Mouse (Mus musculus) hindbrain, embryonic 15.5 days (tissue): ENCODE data around the gene Wasf1. TPM values are rescaled to one million over a fixed set of nuclear protein-coding genes. Genes with fewer than 3 reads are reported as not detected.

Experiments used
- ATAC-seq: fragments of 200-750 bp; cut with Nextera tagmentation; 2 replicates; pipeline ENCODE4 v1.8.0; 2017; ENCODE audit warnings: low read depth, moderate number of reproducible peaks, moderate TSS enrichment; ENCODE audit not compliant: low FRiP score
- H3K27ac ChIP-seq: fragments of 300-500 bp; sonication (generic); replicated peaks from 2 replicates; pipeline ENCODE4 v1.5.1; 2015; ENCODE audit warnings: mild to moderate bottlenecking, inconsistent platforms
- H3K27me3 ChIP-seq: fragments of 300-500 bp; sonication (generic); 2 replicates; pipeline ENCODE4 v1.6.1; 2015; ENCODE audit warnings: control low read depth, inconsistent platforms
- H3K36me3 ChIP-seq: fragments of 300-500 bp; sonication (generic); 2 replicates; pipeline ENCODE4 v1.6.1; 2015; ENCODE audit warnings: control low read depth, inconsistent platforms
- H3K4me1 ChIP-seq: fragments of 300-500 bp; sonication (generic); replicated peaks from 2 replicates; pipeline ENCODE4 v1.6.1; 2015; ENCODE audit warnings: control low read depth, inconsistent platforms
- H3K4me2 ChIP-seq: fragments of 300-500 bp; sonication (generic); 2 replicates; pipeline ENCODE4 v1.6.1; 2015; ENCODE audit warnings: moderate library complexity, mild to moderate bottlenecking, inconsistent platforms
- H3K4me3 ChIP-seq: fragments of 300-500 bp; sonication (generic); 2 replicates; pipeline ENCODE4 v1.5.1; 2015; ENCODE audit warnings: mild to moderate bottlenecking, inconsistent platforms
- H3K9ac ChIP-seq: fragments of 300-500 bp; sonication (generic); 2 replicates; pipeline ENCODE4 v1.6.1; 2015; ENCODE audit warnings: inconsistent platforms
- H3K9me3 ChIP-seq: fragments of 300-500 bp; sonication (generic); 2 replicates; pipeline ENCODE4 v1.6.1; 2016; ENCODE audit warnings: control low read depth, inconsistent platforms
- WGBS: fragments of 180-500 bp; shearing (Covaris S2); methylation state at CpG from one replicate; pipeline ENCODE4 v1.1.7; 2015; 5-methylcytosine and 5-hydroxymethylcytosine counted together
- polyA plus RNA-seq: library from polyadenylated mRNA; unstranded; fragments of >200 nt; fragmentation: Nextera tagmentation; extraction: Ambion mirVana; gene quantifications from 2 replicates; pipeline ENCODE4 v1.2.1, GENCODE M21; 2015

Gene Wasf1
- polyA plus RNA-seq, 1 experiment from 2014 or later, result 122 TPM

GRCm38 (mm10) chr10:40896656-40897055 lies 13.4 kb downstream of the Wasf1 start:
- 0 out of 2 replicates have a peak overlapping the region, but pooled peaks have one; percentile 14 for H3K27ac ChIP-seq

GRCm38 (mm10) chr10:40901786-40902185 lies 18.5 kb downstream of the Wasf1 start:
- no peaks in the 10 kb centered on the region for H3K27me3 ChIP-seq
- no peak overlapping the region for H3K9ac ChIP-seq
- no peak overlapping the region for H3K4me2 ChIP-seq
- H3K36me3 ChIP-seq, result no peaks in the 10 kb centered on the region
- no peak for ATAC-seq
- peaks cover 11% of the 10 kb centered on the region for H3K4me1 ChIP-seq
- H3K27ac ChIP-seq, result no peak overlapping the region
- WGBS, result 51% methylated on average over 4 of the region's 4 CpGs
- no peaks in the 10 kb centered on the region for H3K9me3 ChIP-seq
- H3K4me3 ChIP-seq, result no peak overlapping the region

More at GRCm38 (mm10) chr10:40896656-40897055, 13.4 kb downstream of the Wasf1 start:
- 0 out of 2 replicates have a peak overlapping the region, but pooled peaks have one; percentile 15 for H3K4me2 ChIP-seq
- peaks cover 11% of the 10 kb centered on the region for H3K4me1 ChIP-seq
- H3K9ac ChIP-seq, result no peak overlapping the region
- H3K36me3 ChIP-seq, result no peaks in the 10 kb centered on the region
- H3K27me3 ChIP-seq, result no peaks in the 10 kb centered on the region
- ATAC-seq, result peak; percentile 23; the same call in 1 of the 2 replicates
- no peak overlapping the region for H3K4me3 ChIP-seq
- WGBS, result 31% methylated on average over 5 of the region's 5 CpGs
- H3K9me3 ChIP-seq, result no peaks in the 10 kb centered on the region

- Histone ChIP-seq H3K4me1 (peaks cover 9% of the 10 kb centered on the region), H3K4me2 (no peak overlapping the region), H3K4me3 (no peak overlapping the region), H3K27me3 (no peaks in the 10 kb centered on the region), H3K27ac (no peak overlapping the region), H3K36me3 (no peaks in the 10 kb centered on the region), H3K9ac (no peak overlapping the region), H3K9me3 (no peaks in the 10 kb centered on the region)
- ATAC-seq, result no peak
- 71% methylated on average over 1 of the region's 1 CpGs for WGBS
Observed at GRCm38 (mm10) chr10:40906131-40906530, 22.9 kb downstream of the Wasf1 start.

- WGBS, result 68% methylated on average over 7 of the region's 7 CpGs
- no peak overlapping the region for H3K4me2 ChIP-seq
- H3K27ac ChIP-seq, result no peak overlapping the region
- no peak overlapping the region for H3K9ac ChIP-seq
- H3K9me3 ChIP-seq, result no peaks in the 10 kb centered on the region
- H3K4me3 ChIP-seq, result no peak overlapping the region
- ATAC-seq, result no peak
- no peaks in the 10 kb centered on the region for H3K27me3 ChIP-seq
- H3K36me3 ChIP-seq, result no peaks in the 10 kb centered on the region
- H3K4me1 ChIP-seq, result peaks cover 7% of the 10 kb centered on the region
Observed at GRCm38 (mm10) chr10:40906802-40907201, 23.5 kb downstream of the Wasf1 start.

- Histone ChIP-seq H3K4me2 (no peak overlapping the region), H3K27ac (no peak overlapping the region), H3K4me1 (peaks cover 6% of the 10 kb centered on the region), H3K4me3 (no peak overlapping the region), H3K27me3 (no peaks in the 10 kb centered on the region), H3K9me3 (no peaks in the 10 kb centered on the region), H3K9ac (no peak overlapping the region), H3K36me3 (no peaks in the 10 kb centered on the region)
- WGBS, result 47% methylated on average over 2 of the region's 2 CpGs
- ATAC-seq, result no peak
Observed at GRCm38 (mm10) chr10:40908580-40908979, 25.3 kb downstream of the Wasf1 start.

GRCm38 (mm10) chr10:40910811-40911210 lies 27.5 kb downstream of the Wasf1 start:
- no peaks in the 10 kb centered on the region for H3K36me3 ChIP-seq
- H3K9ac ChIP-seq, result no peak overlapping the region
- H3K27me3 ChIP-seq, result no peaks in the 10 kb centered on the region
- no peak for ATAC-seq
- WGBS, result 54% methylated on average over 2 of the region's 2 CpGs
- H3K4me3 ChIP-seq, result no peak overlapping the region
- no peak overlapping the region for H3K27ac ChIP-seq
- no peaks in the 10 kb centered on the region for H3K9me3 ChIP-seq
- no peak overlapping the region for H3K4me2 ChIP-seq
- H3K4me1 ChIP-seq, result peaks cover 6% of the 10 kb centered on the region

GRCm38 (mm10) chr10:40915240-40915639 lies 32.0 kb downstream of the Wasf1 start:
- H3K27ac ChIP-seq, result no peak overlapping the region
- H3K27me3 ChIP-seq, result no peaks in the 10 kb centered on the region
- WGBS, result 73% methylated on average over 2 of the region's 2 CpGs
- peaks cover 10% of the 10 kb centered on the region; the same call in 1 of the 2 replicates for H3K4me1 ChIP-seq
- no peak overlapping the region for H3K4me2 ChIP-seq
- H3K9me3 ChIP-seq, result no peaks in the 10 kb centered on the region
- H3K36me3 ChIP-seq, result no peaks in the 10 kb centered on the region
- ATAC-seq, result no peak
- no peak overlapping the region for H3K9ac ChIP-seq
- no peak overlapping the region for H3K4me3 ChIP-seq

- H3K4me3 ChIP-seq, result no peak overlapping the region
- no peak for ATAC-seq
- H3K27ac ChIP-seq, result no peak overlapping the region
- no peak overlapping the region for H3K9ac ChIP-seq
- no peaks in the 10 kb centered on the region for H3K27me3 ChIP-seq
- no peaks in the 10 kb centered on the region for H3K36me3 ChIP-seq
- H3K4me1 ChIP-seq, result peaks cover 10% of the 10 kb centered on the region; the same call in 1 of the 2 replicates
- 76% methylated on average over 8 of the region's 8 CpGs for WGBS
- H3K4me2 ChIP-seq, result no peak overlapping the region
- H3K9me3 ChIP-seq, result no peaks in the 10 kb centered on the region
Observed at GRCm38 (mm10) chr10:40918669-40919440, 35.6 kb downstream of the Wasf1 start.

- H3K4me2 ChIP-seq, result no peak overlapping the region
- no peak overlapping the region for H3K4me3 ChIP-seq
- no peak overlapping the region for H3K27ac ChIP-seq
- H3K27me3 ChIP-seq, result no peaks in the 10 kb centered on the region
- ATAC-seq, result no peak
- H3K9ac ChIP-seq, result no peak overlapping the region
- no peaks in the 10 kb centered on the region for H3K9me3 ChIP-seq
- WGBS, result 74% methylated on average over 6 of the region's 6 CpGs
- peaks cover 10% of the 10 kb centered on the region; the same call in 1 of the 2 replicates for H3K4me1 ChIP-seq
- no peaks in the 10 kb centered on the region for H3K36me3 ChIP-seq
Observed at GRCm38 (mm10) chr10:40919464-40919863, 36.2 kb downstream of the Wasf1 start.

- H3K4me1 ChIP-seq, result no peaks in the 10 kb centered on the region
- no peaks in the 10 kb centered on the region for H3K9me3 ChIP-seq
- H3K27me3 ChIP-seq, result no peaks in the 10 kb centered on the region
- H3K9ac ChIP-seq, result no peak overlapping the region
- no peak overlapping the region for H3K27ac ChIP-seq
- ATAC-seq, result no peak
- H3K36me3 ChIP-seq, result peaks cover 49% of the 10 kb centered on the region
- 94% methylated on average over 8 of the region's 8 CpGs for WGBS
- H3K4me2 ChIP-seq, result no peak overlapping the region
- H3K4me3 ChIP-seq, result no peak overlapping the region
Observed at GRCm38 (mm10) chr10:40932995-40933394, 49.7 kb downstream of the Wasf1 start.

GRCm38 (mm10) chr10:40936160-40936726 lies 53.0 kb downstream of the Wasf1 start:
- no peak overlapping the region for H3K4me2 ChIP-seq
- no peak for ATAC-seq
- peaks cover 58% of the 10 kb centered on the region for H3K36me3 ChIP-seq
- H3K4me1 ChIP-seq, result no peaks in the 10 kb centered on the region
- 84% methylated on average over 13 of the region's 13 CpGs for WGBS
- no peak overlapping the region for H3K27ac ChIP-seq
- no peaks in the 10 kb centered on the region for H3K9me3 ChIP-seq
- no peak overlapping the region for H3K9ac ChIP-seq
- no peak overlapping the region for H3K4me3 ChIP-seq
- H3K27me3 ChIP-seq, result no peaks in the 10 kb centered on the region

- WGBS, result 94% methylated on average over 20 of the region's 20 CpGs
- Histone ChIP-seq H3K4me1 (0 out of 2 replicates have a peak, but pooled peaks cover under 1% of the 10 kb centered on the region), H3K4me3 (no peak overlapping the region), H3K4me2 (no peak overlapping the region), H3K27me3 (no peaks in the 10 kb centered on the region), H3K27ac (no peak overlapping the region), H3K9me3 (no peaks in the 10 kb centered on the region), H3K9ac (no peak overlapping the region), H3K36me3 (peaks cover 46% of the 10 kb centered on the region)
- no peak for ATAC-seq
Observed at GRCm38 (mm10) chr10:40937569-40937968, 54.3 kb downstream of the Wasf1 start.
